Mouse (Mus musculus) heart, adult 2 months (tissue): Measurements from ENCODE around the gene Nudt8.

Experiments used
- CTCF ChIP-seq: fragments of 200-600 bp; IDR thresholded peaks from 2 replicates; pipeline ENCODE4 v1.8.1; 2022; ENCODE audit warnings: antibody characterized with exemption, mild to moderate bottlenecking, moderate library complexity
- EP300 ChIP-seq: fragments of 200-500 bp; IDR thresholded peaks from 2 replicates; pipeline ENCODE4 v1.6.1; 2011; ENCODE audit warnings: low read depth, low read length, control low read depth; ENCODE audit not compliant: insufficient read depth

DNA sequence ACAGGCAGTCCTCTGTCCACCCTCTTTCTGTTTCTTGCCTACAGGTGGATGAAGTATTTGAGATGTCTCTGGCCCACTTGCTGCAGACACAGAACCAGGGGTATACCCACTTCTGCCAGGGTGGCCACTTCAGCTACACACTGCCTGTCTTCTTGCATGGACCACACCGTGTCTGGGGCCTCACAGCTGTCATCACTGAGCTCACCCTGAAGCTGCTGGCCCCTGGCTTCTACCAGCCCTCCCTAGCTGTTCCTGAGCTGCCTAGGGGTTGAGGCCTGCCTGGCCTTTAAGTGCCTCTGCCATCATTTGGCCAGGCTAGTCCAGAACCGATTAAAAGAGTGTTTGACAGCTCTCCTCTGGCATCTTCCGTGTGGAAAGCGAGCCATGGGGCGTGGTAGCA, 1.4 kb downstream of the Nudt8 start:
- TF ChIP-seq EP300 (no peak), CTCF (no peak)
